Mouse (Mus musculus): Measurements from ENCODE around the gene Fcgrt.

Fcgrt gene

DNA sequence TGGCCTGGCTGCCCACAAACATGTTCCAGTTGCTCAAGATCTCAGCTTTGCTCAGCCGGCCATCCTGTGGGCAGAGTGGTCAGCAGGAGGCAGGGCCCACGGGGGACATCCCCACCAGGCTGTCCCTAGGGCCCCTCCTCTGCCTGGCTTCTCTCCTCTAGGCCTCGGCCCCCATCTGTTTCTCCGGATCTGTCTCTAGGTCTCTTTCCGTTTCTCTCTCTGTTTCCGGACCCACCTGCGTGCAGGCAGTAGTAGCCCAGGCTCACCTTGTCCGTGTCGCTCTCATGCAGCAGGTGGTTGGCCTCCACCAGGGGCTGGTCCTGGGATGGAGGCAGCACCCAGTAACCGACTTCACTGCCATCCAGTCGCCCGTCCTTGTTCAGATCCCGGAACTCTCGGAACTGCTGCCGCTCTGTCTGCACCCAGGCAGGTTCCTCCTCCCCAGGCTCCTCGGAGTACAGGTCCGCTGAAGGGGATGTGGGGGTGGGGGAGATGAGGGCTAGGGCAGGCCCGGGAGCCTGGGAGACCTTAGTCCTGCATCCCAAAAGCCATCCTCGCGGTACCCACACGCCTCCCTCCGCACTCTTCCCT lies 20.3 kb downstream of the Fcgrt start:
- DNase-seq (ENCODE audit: low spot score): no peak

DNA sequence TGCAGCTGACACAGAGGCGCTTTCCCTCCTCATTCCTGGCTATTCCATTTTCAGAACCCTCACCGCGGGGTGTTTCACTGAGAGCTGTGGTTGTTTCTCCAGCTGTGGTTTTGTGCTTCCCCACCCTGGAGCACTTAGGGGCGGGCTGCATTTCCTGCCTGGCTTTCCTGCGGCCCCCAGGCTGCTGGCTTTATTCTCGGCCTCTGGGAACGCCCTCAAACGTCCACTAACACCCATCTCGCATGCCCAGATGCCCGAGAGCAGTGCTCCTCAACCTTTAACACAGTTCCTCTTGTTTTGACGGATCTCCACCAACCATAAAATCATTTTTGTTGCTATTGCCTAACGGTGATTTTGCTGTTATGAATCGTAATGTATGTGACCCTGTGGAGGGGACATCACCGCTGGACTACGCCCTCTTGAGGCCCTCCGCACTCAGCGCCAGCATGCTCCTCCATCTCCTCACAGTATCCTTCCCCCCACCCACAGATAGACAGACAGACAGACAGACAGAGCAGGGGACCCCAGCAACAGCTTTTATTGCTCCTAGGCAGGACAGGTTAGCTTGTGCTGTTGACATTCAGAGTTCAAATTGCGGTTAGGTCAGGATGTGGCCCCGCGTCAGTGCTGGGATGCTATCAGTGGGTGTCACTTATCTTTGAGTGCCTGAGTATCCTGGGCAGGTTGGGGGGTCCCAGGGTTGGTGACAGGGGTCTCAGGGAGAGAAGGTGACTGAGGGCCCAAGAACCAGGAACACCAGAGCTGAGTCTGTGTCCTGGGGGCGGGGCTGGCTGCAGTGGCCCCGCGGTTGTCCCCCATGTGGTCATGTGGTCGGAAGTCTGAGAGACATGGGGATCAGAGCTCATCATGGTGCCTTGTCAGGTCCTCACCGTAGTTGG lies 21.0 kb downstream of the Fcgrt start:
- DNase-seq (ENCODE audit: low spot score): no peak

DNA sequence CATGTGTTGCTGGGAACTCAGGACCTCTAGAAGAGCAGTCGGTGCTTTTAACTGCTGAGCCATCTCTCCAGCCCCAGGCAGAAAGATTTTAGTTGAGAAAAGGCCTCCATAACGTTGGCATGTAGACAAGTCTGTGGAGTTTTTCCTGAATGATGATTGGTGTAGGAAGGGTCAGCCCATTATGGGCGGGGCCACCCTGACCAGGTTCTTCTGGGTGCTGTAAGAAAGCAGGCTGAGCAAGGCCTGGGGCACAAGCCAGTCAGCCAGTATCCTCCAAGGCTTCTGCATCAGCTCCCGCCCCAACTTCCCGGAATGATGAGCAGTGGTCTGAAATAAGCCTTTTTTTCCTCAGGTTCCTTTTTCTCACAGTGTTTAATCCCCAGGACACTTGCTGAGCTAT lies 22.6 kb downstream of the Fcgrt start:
- DNase-seq (ENCODE audit: low spot score): no peak

- peak; percentile 76 for DNase-seq (ENCODE audit: low spot score)
Measured at GRCm38 (mm10) chr7:45079856-45080255, 23.8 kb downstream of the Fcgrt start.

- DNase-seq (ENCODE audit: low spot score): no peak
Measured at GRCm38 (mm10) chr7:45078513-45078912, 25.1 kb downstream of the Fcgrt start.

GRCm38 (mm10) chr7:45077829-45078228 lies 25.8 kb downstream of the Fcgrt start:
- DNase-seq (ENCODE audit: low spot score): no peak

DNA sequence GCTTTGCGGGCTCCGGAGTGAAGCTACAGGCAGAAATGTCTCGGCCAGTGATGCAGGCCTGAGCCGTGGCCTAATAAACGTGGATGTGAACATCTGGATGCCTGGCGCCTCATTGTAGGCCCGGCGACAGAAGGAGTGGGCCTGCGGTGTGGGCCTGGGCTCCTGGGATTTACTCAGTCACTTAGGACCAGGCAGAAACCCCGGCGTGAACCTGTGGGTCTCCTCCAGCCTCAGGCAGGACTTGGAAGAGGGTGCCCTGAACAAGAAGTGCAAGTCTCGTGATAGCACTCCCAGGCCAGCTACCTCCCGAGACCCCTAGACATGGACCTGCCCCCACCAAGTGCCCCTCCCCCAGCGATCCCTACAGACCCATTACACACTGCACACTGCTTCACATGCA lies 26.3 kb downstream of the Fcgrt start:
- no peak for DNase-seq (ENCODE audit: low spot score)

DNA sequence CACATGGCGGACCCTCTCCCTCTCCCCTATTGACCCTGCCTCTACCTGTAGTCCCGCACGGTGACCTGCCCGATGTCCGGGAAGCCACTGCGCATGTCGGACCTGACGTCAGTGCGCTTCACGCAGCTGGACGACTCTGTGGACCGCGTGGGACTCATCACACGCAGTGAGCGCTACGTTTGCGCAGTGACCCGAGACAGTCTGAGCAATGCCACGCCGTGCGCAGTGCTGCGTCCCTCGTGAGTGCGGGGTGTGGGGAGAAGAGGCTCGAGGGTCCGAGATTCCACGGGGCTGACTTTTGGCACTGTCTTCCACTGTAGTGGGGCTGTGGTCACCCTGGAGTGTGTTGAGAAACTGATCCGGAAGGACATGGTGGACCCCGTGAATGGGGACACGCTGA lies 27.1 kb downstream of the Fcgrt start:
- DNase-seq (ENCODE audit: low spot score): no peak

GRCm38 (mm10) chr7:45075405-45075804 lies 28.2 kb downstream of the Fcgrt start:
- DNase-seq (ENCODE audit: low spot score): no peak

GRCm38 (mm10) chr7:45073949-45074348 lies 29.7 kb downstream of the Fcgrt start:
- no peak for DNase-seq (ENCODE audit: low spot score)

DNA sequence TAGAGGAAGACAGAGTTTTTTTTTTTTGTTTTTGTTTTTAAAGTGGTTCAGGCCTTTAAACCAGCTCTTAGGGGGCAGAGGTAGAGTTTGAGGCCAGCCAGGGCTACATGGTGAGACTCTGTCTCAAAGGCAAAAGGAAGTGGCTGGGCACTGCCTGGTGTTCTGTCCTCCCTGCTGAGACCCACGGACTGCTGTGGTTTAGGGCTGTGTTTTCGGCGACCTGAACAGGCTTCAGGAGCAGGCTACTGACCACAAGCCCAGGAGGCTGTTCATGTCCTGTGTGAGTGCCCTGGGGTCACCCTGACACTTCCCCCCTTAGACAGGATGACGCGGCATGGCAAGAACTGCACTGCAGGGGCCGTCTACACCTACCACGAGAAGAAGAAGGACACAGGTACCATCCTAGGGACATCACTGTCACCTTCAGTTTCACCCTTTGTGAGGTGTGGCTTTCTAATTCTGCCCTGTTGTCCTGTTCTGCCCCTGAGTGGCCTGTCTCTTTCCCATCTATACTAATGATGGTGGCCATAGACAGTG lies 30.4 kb downstream of the Fcgrt start:
- no peak for DNase-seq (ENCODE audit: low spot score)

GRCm38 (mm10) chr7:45072230-45072629 lies 31.4 kb downstream of the Fcgrt start:
- no peak for DNase-seq (ENCODE audit: low spot score)

- no peak for DNase-seq (ENCODE audit: low spot score)
Measured at GRCm38 (mm10) chr7:45069671-45070070, 34.0 kb downstream of the Fcgrt start.

DNA sequence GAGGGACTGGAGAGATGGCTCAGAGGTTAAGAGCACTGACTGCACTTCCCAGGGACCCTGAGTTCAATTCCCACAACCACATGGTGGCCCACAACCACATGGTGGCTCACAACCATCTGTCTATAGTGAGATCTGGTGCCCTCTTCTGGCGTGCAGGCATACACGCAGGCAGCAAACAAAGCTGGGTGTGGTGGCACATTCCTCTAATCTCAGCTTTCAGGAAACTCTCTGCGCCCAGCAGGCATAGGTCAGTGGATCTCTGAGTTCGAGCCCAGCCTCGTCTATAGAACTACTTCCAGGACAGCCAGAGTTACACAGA lies 35.7 kb downstream of the Fcgrt start:
- DNase-seq (ENCODE audit: low spot score): no peak

DNA sequence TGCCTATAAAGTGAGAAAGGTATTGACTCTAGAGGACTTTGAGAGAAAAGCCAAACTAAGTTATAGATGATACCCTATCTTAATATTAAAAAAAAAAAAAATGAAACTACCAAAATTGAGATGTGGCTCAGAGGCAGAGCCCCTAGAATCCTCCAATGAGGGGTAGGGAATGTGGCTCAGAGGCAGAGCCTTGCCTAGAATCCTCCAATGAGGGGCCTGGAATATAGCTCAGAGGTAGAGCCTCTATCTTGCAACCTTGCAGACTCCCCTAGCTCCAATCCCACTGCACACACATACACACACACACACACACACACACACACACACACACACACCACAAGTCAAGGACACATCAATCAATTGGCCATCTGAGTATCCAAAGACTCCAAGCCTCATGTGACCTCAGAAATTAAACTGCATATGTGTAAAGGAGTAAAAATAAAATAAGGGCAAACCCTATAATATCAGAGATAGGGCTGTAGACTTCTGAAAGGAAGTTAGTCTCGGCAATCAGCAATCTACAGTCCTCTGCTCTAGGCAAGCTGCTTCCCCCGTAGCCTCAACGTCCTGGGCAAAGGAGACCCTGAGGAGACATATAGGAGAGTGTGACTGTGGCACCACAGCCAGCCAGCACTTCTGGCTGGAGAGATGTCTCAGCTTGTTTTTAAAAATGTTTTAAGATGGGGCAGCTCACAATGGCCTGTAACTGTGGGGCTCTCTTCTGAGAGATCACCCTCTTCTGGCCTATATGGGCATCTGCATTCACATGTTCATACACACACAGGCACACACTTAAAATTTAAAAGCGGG lies 36.3 kb downstream of the Fcgrt start:
- no peak for DNase-seq (ENCODE audit: low spot score)

- DNase-seq (ENCODE audit: low spot score): peak; percentile 91
Measured at GRCm38 (mm10) chr7:45062239-45062835, 41.3 kb downstream of the Fcgrt start, which contains the start of the genes Nosip and Prrg2. Nosip (plus strand) TSS chr7:45062429. Prrg2 (minus strand) TSS chr7:45062677.

DNA sequence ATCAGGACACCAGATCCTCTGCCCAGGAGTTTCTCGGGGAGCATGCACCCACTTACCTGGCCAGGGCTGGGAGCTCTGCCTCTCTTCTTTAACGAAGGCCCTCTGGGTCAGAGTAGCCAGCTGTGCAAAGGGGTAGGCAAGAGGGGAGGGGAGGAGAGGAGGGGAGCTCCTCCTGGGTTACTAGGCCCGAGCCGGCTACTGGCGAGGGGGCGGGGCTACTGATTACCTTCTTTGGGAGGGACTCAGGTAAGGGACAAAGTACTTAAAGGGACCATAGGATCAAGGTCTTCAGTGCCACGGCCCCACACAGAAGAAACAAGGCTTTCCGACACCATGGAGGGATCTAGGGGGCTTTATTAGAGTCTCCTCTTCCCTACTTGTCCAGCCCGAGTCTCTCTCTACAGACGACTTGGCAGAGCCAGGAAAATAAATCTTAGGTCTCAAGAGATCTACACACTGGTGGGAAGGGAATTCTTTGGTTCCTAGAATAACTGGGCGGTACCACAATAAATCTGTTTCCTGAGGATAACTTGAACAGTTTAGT lies 42.0 kb downstream of the Fcgrt start:
- DNase-seq (ENCODE audit: low spot score): no peak

- no peak for DNase-seq (ENCODE audit: low spot score)
Measured at GRCm38 (mm10) chr7:45060632-45061122, 43.0 kb downstream of the Fcgrt start.

DNA sequence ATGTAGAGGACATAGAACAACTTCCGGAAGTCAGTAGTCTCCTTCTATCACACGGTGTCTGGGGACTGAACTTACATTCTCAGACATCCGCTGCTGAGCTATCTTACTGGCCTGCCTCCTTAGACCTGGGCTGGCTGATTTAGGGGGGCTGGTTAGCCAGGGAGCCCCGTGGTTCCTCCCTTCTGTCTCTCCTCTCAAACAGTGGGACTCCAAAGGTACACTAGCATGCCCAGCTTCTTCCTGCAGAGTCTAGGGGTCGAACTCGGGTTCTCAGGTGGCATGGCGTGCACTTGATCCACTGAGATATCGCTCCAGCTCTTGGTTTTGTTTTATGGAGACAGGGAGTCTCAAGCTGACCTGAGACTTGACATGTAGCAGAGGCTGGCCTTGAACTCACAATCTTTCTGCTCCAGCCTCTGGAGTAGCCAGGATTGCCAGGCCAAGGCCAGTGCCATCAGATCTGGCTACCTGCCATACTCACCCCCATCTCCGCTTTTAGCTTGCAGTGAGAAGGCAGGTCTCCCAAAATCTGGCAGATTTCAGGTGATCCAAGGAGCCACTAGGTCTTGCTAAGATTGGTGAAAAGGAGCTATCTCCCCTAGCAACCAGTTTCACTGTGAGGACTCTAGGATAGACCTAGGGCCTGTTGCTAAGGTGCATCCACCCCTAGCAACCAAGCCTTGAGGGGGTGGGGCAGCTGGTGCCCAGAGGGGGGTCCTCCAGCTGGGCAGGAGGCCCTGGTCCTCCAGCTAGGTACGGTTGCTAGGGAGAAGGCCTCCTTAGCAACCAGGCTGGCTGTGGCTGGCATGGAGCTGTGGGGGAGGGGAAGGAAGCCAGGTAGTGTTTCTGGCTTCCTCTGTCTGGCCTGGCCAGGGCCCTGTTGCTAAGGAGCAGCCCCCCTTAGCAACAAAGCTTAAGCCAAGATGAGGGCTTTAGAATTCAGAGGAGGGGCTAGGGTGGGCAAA lies 44.8 kb downstream of the Fcgrt start:
- DNase-seq (ENCODE audit: low spot score): no peak

- DNase-seq (ENCODE audit: low spot score): no peak
Measured at GRCm38 (mm10) chr7:45056972-45057348, 46.7 kb downstream of the Fcgrt start.
